Mouse (Mus musculus) liver, embryonic 12.5 days (tissue): ENCODE measurements around the gene Trmt1l. TPM values are rescaled to one million over a fixed set of nuclear protein-coding genes. Genes with fewer than 3 reads are reported as not detected.
A peak's percentile ranks its signal among the peaks of the same experiment; 100 is the strongest.

Experiments
- ATAC-seq: fragments of 200-750 bp; cut with Nextera tagmentation; 2 replicates; pipeline ENCODE4 v1.8.0; 2017; ENCODE audit warnings: moderate number of reproducible peaks, mild to moderate bottlenecking, moderate library complexity
- H3K27ac ChIP-seq: fragments of 300-500 bp; sonication (generic); 2 replicates; pipeline ENCODE4 v1.5.1; 2016; ENCODE audit warnings: mild to moderate bottlenecking
- H3K27me3 ChIP-seq: fragments of 300-500 bp; sonication (generic); replicated peaks from 2 replicates; pipeline ENCODE4 v1.6.1; 2016; ENCODE audit warnings: mild to moderate bottlenecking, moderate library complexity
- H3K36me3 ChIP-seq: fragments of 300-500 bp; sonication (generic); 2 replicates; pipeline ENCODE4 v1.6.1; 2016; ENCODE audit warnings: mild to moderate bottlenecking, moderate library complexity
- H3K4me1 ChIP-seq: fragments of 300-500 bp; sonication (generic); 2 replicates; pipeline ENCODE4 v1.6.1; 2016
- H3K4me2 ChIP-seq: fragments of 300-500 bp; sonication (generic); 2 replicates; pipeline ENCODE4 v1.6.1; 2016; ENCODE audit warnings: mild to moderate bottlenecking, moderate library complexity
- H3K4me3 ChIP-seq: fragments of 300-500 bp; sonication (generic); 2 replicates; pipeline ENCODE4 v1.5.1; 2016; ENCODE audit warnings: mild to moderate bottlenecking, moderate library complexity
- H3K9ac ChIP-seq: fragments of 300-500 bp; sonication (generic); 2 replicates; pipeline ENCODE4 v1.6.1; 2016; ENCODE audit warnings: mild to moderate bottlenecking, moderate library complexity
- H3K9me3 ChIP-seq: fragments of 300-500 bp; sonication (generic); replicated peaks from 2 replicates; pipeline ENCODE4 v1.6.1; 2016; ENCODE audit warnings: mild to moderate bottlenecking, moderate library complexity
- WGBS: fragments of 180-500 bp; shearing (Covaris S2); methylation state at CpG from one replicate; pipeline ENCODE4 v1.1.7; 2016; ENCODE audit not compliant: insufficient replicate concordance; 5-methylcytosine and 5-hydroxymethylcytosine counted together
- microRNA-seq: library from miRNA; unstranded; fragments of <30 nt; microRNA quantifications from one replicate; pipeline ENCODE4, GENCODE M21; 2017
- polyA plus RNA-seq: library from polyadenylated mRNA; unstranded; fragments of >200 nt; fragmentation: Nextera tagmentation; extraction: Ambion mirVana; gene quantifications from 2 replicates; pipeline ENCODE4 v1.2.1, GENCODE M21; 2016

The Trmt1l gene
- polyA plus RNA-seq, 1 experiment from 2014 or later: 31.6 TPM

DNA sequence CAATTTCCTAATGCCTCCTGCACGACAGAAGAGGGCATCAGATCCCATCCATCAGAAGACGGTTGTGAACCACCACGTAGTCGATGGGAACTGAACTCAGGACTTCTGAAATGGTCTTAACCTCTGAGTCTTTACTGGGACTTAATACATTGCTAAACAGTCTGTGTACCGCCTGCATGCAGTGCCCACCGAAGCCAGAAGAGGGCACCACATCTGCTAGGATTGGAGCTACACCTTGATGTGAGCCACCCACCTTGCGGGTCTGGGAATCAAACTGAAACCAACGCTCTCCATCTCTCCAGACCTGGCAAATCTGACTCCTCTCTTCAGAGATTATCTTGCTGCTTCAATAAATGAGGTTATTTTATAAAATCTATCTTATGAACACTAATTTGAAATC lies 68.7 kb downstream of the Trmt1l start:
- no peak for ATAC-seq
- Histone ChIP-seq H3K4me3 (no peak overlapping the region), H3K9me3 (no peaks in the 10 kb centered on the region), H3K4me1 (peaks cover 64% of the 10 kb centered on the region), H3K36me3 (no peaks in the 10 kb centered on the region), H3K9ac (no peak overlapping the region), H3K27me3 (no peaks in the 10 kb centered on the region), H3K4me2 (no peak overlapping the region), H3K27ac (no peak overlapping the region)
- WGBS: 77% methylated on average over 8 of the region's 8 CpGs

DNA sequence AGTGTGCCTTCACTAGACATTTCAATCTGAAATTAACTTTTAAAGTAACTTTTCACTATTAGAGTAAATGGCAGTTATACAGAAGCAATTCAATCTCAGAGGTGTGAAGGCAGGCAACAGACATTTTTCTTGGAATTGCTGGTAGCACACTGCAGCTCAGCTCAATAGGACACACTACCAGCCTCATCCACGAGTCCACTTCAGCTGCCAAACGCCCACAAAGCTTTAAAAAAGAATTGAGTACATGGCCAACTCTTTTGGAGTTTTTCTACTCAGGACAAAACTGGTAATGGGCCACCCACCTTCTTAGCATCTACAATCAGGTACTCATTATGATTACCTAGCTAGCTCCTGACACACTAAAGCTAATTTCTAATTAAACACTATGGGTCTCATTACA lies 69.6 kb downstream of the Trmt1l start:
- no peaks in the 10 kb centered on the region for H3K36me3 ChIP-seq
- H3K4me1 ChIP-seq: peaks cover 56% of the 10 kb centered on the region
- WGBS: 72% methylated on average over 2 of the region's 2 CpGs
- no peak overlapping the region for H3K4me3 ChIP-seq
- ATAC-seq: no peak
- H3K9me3 ChIP-seq: no peaks in the 10 kb centered on the region
- no peak overlapping the region for H3K27ac ChIP-seq
- no peaks in the 10 kb centered on the region for H3K27me3 ChIP-seq
- H3K4me2 ChIP-seq: no peak overlapping the region
- no peak overlapping the region for H3K9ac ChIP-seq

DNA sequence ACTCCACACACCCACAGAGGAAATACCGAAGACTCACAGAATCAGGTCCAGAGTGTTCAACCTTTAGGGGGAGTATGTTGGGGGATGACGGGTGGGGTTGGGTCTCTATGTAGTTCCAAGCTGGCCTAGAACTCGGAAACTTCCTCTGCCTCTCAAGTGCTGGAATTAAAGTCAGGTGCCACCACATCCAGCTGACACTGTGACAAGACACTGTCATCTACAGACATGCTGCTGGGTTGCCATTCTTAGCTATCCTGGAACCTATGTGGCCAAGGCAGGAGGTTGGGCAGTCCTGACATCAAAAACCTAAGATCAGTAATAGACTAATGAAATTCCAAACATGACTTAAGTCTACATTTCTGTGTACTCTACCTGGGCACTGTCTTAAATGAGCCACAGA lies 70.0 kb downstream of the Trmt1l start:
- Histone ChIP-seq H3K4me2 (no peak overlapping the region), H3K9me3 (no peaks in the 10 kb centered on the region), H3K27me3 (no peaks in the 10 kb centered on the region), H3K4me3 (no peak overlapping the region), H3K9ac (no peak overlapping the region), H3K4me1 (peaks cover 51% of the 10 kb centered on the region), H3K27ac (no peak overlapping the region; the same call in 1 of the 2 replicates), H3K36me3 (no peaks in the 10 kb centered on the region)
- 81% methylated on average over 3 of the region's 3 CpGs for WGBS
- no peak for ATAC-seq

DNA sequence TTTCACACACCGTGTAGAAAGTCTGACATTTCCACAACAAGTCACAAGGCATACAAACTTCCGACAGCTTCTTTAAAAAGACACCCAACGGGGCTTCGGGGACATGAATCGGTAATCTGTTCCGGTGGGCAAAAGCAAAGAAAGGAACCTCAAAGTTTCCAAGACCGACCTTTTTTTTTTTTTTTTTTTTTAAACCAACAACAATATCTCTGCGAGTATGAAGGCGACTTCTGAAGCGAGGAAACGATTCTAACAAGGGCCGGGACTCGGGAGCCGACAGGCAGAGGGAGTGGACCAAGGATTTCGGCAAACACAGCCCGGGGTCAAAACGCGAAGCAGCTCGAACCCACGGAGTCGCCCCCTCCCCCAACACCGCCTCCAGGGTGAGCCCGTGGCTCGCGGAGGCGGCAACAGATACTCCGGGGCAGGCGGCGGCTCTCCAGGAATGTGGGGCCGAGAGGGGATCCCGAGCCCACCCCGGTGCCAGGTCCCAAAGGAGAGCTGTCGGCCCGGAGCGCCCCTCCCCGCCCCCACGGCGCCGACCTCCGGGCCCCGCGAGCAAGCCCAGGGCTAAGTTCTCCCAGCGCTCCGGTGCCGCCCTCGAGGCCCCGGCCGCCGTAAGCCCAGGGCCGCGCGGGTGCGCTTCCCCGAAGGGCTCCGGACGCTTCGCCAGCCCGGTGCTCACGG lies 71.6 kb downstream of the Trmt1l start:
- Histone ChIP-seq H3K9me3 (no peaks in the 10 kb centered on the region), H3K27ac (peak overlapping the region; percentile 91), H3K4me2 (peak overlapping the region; percentile 86), H3K4me3 (peak overlapping the region; percentile 97), H3K27me3 (no peaks in the 10 kb centered on the region), H3K9ac (peak overlapping the region; percentile 94), H3K36me3 (no peaks in the 10 kb centered on the region), H3K4me1 (peaks cover 38% of the 10 kb centered on the region)
- WGBS: under 1% methylated on average over 59 of the region's 59 CpGs
- ATAC-seq: peak; percentile 5

DNA sequence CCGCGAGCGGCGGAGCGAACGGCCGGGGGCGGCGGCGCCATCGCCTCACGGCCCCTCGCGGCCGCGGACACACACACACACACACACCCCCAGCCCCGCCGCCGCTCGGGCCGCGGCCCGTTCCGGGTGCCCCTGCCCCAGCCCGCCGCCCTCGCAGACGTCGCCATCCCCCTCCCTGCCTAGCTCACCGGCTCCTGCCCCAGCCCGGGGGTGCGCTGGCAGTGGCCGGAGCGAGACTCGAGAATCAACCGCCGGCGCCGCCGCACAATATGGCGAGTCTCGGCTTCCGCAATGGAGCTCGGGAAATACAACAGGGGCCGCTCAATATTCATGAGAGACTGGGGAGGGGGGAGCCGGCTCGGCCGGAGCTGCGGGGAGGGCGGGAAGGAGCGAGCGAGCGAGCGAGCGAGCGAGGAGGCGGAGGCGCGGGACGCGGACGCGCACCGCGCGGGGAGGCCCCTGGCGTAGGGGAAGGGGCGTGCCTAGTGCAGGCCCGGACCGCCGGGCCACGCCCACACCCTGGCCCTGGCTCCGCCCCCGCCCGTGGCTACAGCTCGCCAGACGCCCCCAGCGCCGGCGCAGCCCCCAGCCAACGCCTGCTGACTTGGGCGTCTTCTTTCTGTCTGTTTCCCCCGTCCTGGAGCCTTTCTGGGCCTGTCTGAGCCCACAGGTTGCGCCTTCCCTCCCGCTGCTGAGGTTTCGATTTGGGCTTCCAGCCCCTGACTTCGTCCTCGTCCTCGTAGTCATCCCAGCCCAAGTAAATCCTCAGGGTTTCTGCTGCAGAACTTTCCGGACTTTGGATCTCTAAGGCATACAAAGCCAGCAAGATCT lies 72.4 kb downstream of the Trmt1l start, which contains the start of gene Rnf2:
Gene Rnf2 (minus strand): TSS at position 425 of the 831 bp plus-strand sequence.
- H3K27ac ChIP-seq: peak within 1 kb of the TSS; percentile 91
- WGBS: under 1% methylated on average over 67 of the region's 90 CpGs
- H3K4me2 ChIP-seq: peak within 1 kb of the TSS; percentile 86

More for the DNA sequence above, 72.4 kb downstream of the Trmt1l start, which contains the start of gene Rnf2:
- H3K4me1 ChIP-seq: peaks cover 31% of the 10 kb centered on the region
- peak within 1 kb of the TSS; percentile 97 for H3K4me3 ChIP-seq
- H3K9me3 ChIP-seq: no peaks in the 10 kb centered on the region
- peak within 1 kb of the TSS; percentile 94 for H3K9ac ChIP-seq
- peak; percentile 96 for ATAC-seq
- H3K36me3 ChIP-seq: no peaks in the 10 kb centered on the region
- H3K27me3 ChIP-seq: no peaks in the 10 kb centered on the region

Small RNA genes within 50 kb of the gene (microRNA-seq; reads per million reads assigned to microRNA genes)
- gene Mir7682: 1.8 reads per million

Other genes with a start within 250 kb of the Trmt1l start
- gene Gm47985, start 246.0 kb upstream of the Trmt1l start, polyA plus RNA-seq: 3.7 and 4.1 TPM in 2 replicates
- 1.2 and 1.7 TPM in 2 replicates for gene Gm8947, start 236.2 kb upstream of the Trmt1l start, polyA plus RNA-seq
- 0.85 and 1.1 TPM in 2 replicates for gene Gm47995, start 230.1 kb upstream of the Trmt1l start, polyA plus RNA-seq
- gene 3110040M04Rik, start 224.4 kb upstream of the Trmt1l start, polyA plus RNA-seq: 1.3 and 1.6 TPM in 2 replicates
- 0.35 and 0.83 TPM in 2 replicates for gene Gm47996, start 218.4 kb upstream of the Trmt1l start, polyA plus RNA-seq
- gene Ivns1abp, start 84.1 kb upstream of the Trmt1l start, polyA plus RNA-seq: 140 and 141 TPM in 2 replicates
- gene Swt1, start 87 bp upstream of the Trmt1l start, polyA plus RNA-seq: 21.3 and 23.5 TPM in 2 replicates
- 35.2 and 35.4 TPM in 2 replicates for gene Rnf2, start 72.4 kb downstream of the Trmt1l start, polyA plus RNA-seq
- gene Fam129a, start 142.6 kb downstream of the Trmt1l start, polyA plus RNA-seq: 1.9 and 2.2 TPM in 2 replicates